Mouse (Mus musculus): ENCODE measurements around the gene Mrpl58. TPM values are rescaled to one million over a fixed set of nuclear protein-coding genes. Genes with fewer than 3 reads are reported as not detected.

The Mrpl58 gene
- total and polyA plus RNA-seq, 3 experiments, result 82.7 to 159 (median 144) TPM

GRCm38 (mm10) chr11:115457405-115457804, 53.9 kb downstream of the Mrpl58 start:
- no peak overlapping the region for H3K9ac ChIP-seq (ENCODE audit: low read depth, low read length)
- intact Hi-C loops (cut with DNase I), result no loop called here
- TF ChIP-seq POLR2A (IDR thresholded peaks at IDR 0.05; ENCODE audit: insufficient read depth, low read depth, low read length) (no peak), CTCF (IDR thresholded peaks at IDR 0.05) (no peak), EP300 (IDR thresholded peaks at IDR 0.05; ENCODE audit: insufficient read depth, low read depth, low read length) (no peak)
- no peaks in the 10 kb centered on the region for H3K27me3 ChIP-seq (ENCODE audit: control insufficient read depth, insufficient read depth, low read length)
- no peaks in the 10 kb centered on the region for H3K36me3 ChIP-seq (ENCODE audit: control insufficient read depth, insufficient read depth, low read length)
- 25% methylated on average over 6 of the region's 6 CpGs for WGBS
- no peak overlapping the region for H3K4me3 ChIP-seq
- no peak overlapping the region for H3K27ac ChIP-seq
- DNase-seq, result no peak
- no peaks in the 10 kb centered on the region for H3K79me2 ChIP-seq (replicated peaks; ENCODE audit: control insufficient read depth, insufficient read depth, low read length)
- H3K4me1 ChIP-seq (ENCODE audit: control insufficient read depth, insufficient read depth, low read length), result no peaks in the 10 kb centered on the region

- Histone ChIP-seq H3K27me3 (ENCODE audit: control insufficient read depth, insufficient read depth, low read length) (no peaks in the 10 kb centered on the region), H3K79me2 (replicated peaks; ENCODE audit: control insufficient read depth, insufficient read depth, low read length) (no peaks in the 10 kb centered on the region), H3K9ac (ENCODE audit: low read depth, low read length) (no peak overlapping the region), H3K4me3 (no peak overlapping the region), H3K4me1 (ENCODE audit: control insufficient read depth, insufficient read depth, low read length) (no peaks in the 10 kb centered on the region), H3K36me3 (ENCODE audit: control insufficient read depth, insufficient read depth, low read length) (no peaks in the 10 kb centered on the region), H3K27ac (no peak overlapping the region)
- intact Hi-C loops (cut with DNase I), result no loop called here
- TF ChIP-seq CTCF (IDR thresholded peaks at IDR 0.05) (peak; percentile 34), EP300 (IDR thresholded peaks at IDR 0.05; ENCODE audit: insufficient read depth, low read depth, low read length) (no peak)
- WGBS, result 40% methylated on average over 8 of the region's 8 CpGs
- no peak for DNase-seq
Measured at GRCm38 (mm10) chr11:115460976-115461375, 57.4 kb downstream of the Mrpl58 start.

- no peak overlapping the region for H3K4me3 ChIP-seq
- 79% methylated on average over 5 of the region's 5 CpGs for WGBS
- no peaks in the 10 kb centered on the region for H3K4me1 ChIP-seq (ENCODE audit: control insufficient read depth, insufficient read depth, low read length)
- H3K9ac ChIP-seq (ENCODE audit: low read depth, low read length), result no peak overlapping the region
- H3K27ac ChIP-seq, result no peak overlapping the region
- H3K79me2 ChIP-seq (replicated peaks; ENCODE audit: control insufficient read depth, insufficient read depth, low read length), result no peaks in the 10 kb centered on the region
- no peak for DNase-seq
- H3K27me3 ChIP-seq (ENCODE audit: control insufficient read depth, insufficient read depth, low read length), result no peaks in the 10 kb centered on the region
- no peak for TF ChIP-seq CTCF (IDR thresholded peaks at IDR 0.05)
- TF ChIP-seq POLR2A (IDR thresholded peaks at IDR 0.05; ENCODE audit: insufficient read depth, low read depth, low read length), result no peak
- TF ChIP-seq EP300 (IDR thresholded peaks at IDR 0.05; ENCODE audit: insufficient read depth, low read depth, low read length), result no peak
- H3K36me3 ChIP-seq (ENCODE audit: control insufficient read depth, insufficient read depth, low read length), result no peaks in the 10 kb centered on the region
- intact Hi-C loops (cut with DNase I), result no loop called here
Measured at GRCm38 (mm10) chr11:115461846-115462242, 58.3 kb downstream of the Mrpl58 start.

Small RNA genes within 50 kb of the gene (microRNA-seq; reads per million reads assigned to microRNA genes)
- gene Mir3968, result 0 to 0.39 reads per million in 2 experiments

Other genes with a start within 250 kb of the Mrpl58 start
- 10 to 100 TPM in 1 of 2 experiments, 1 to 10 TPM in 1; 8.1 to 10.1 TPM for gene Slc9a3r1, start 240.4 kb upstream of the Mrpl58 start, total RNA-seq (2021)
- gene Slc9a3r1, start 240.4 kb upstream of the Mrpl58 start, polyA plus RNA-seq (2012; rRNA removed), result 8.9 and 9.7 TPM in 2 replicates
- gene Tmem104, start 216.3 kb upstream of the Mrpl58 start, total RNA-seq (2021), result 10 to 100 TPM in 1 of 2 experiments, 1 to 10 TPM in 1; 8.8 to 11.6 TPM
- gene Tmem104, start 216.3 kb upstream of the Mrpl58 start, polyA plus RNA-seq (2012; rRNA removed), result 8.6 and 9.9 TPM in 2 replicates
- gene Nat9, start 215.9 kb upstream of the Mrpl58 start, total RNA-seq (2021), result 10 to 100 TPM; 18.5 to 23.6 TPM
- 20.2 and 31.5 TPM in 2 replicates for gene Nat9, start 215.9 kb upstream of the Mrpl58 start, polyA plus RNA-seq (2012; rRNA removed)
- under 1 TPM; 0.25 to 0.26 TPM for gene Grin2c, start 136.5 kb upstream of the Mrpl58 start, total RNA-seq (2021)
- 1.6 and 2.0 TPM in 2 replicates for gene Grin2c, start 136.5 kb upstream of the Mrpl58 start, polyA plus RNA-seq (2012; rRNA removed)
- 1 to 10 TPM; 7.1 to 8.8 TPM for gene Fdxr, start 126.7 kb upstream of the Mrpl58 start, total RNA-seq (2021)
- gene Fdxr, start 126.7 kb upstream of the Mrpl58 start, polyA plus RNA-seq (2012; rRNA removed), result 8.4 and 8.7 TPM in 2 replicates
- gene Fads6, start 106.1 kb upstream of the Mrpl58 start, total RNA-seq (2021), result 1 to 10 TPM; 1.6 to 1.8 TPM
- 1.9 and 2.0 TPM in 2 replicates for gene Fads6, start 106.1 kb upstream of the Mrpl58 start, polyA plus RNA-seq (2012; rRNA removed)
- gene Otop2, start 96.6 kb upstream of the Mrpl58 start, total RNA-seq (2021), result not detected
- not detected in 2 replicates for gene Otop2, start 96.6 kb upstream of the Mrpl58 start, polyA plus RNA-seq (2012; rRNA removed)
- under 1 TPM in 1 of 2 experiments, not detected in 1; 0.07 TPM for gene Ush1g, start 81.7 kb upstream of the Mrpl58 start, total RNA-seq (2021)
- gene Ush1g, start 81.7 kb upstream of the Mrpl58 start, polyA plus RNA-seq (2012; rRNA removed), result 0.10 and 0.18 TPM in 2 replicates
- gene Otop3, start 69.0 kb upstream of the Mrpl58 start, total RNA-seq (2021), result not detected
- not detected in 2 replicates for gene Otop3, start 69.0 kb upstream of the Mrpl58 start, polyA plus RNA-seq (2012; rRNA removed)
- 1 to 10 TPM; 3.0 to 5.1 TPM for gene Hid1, start 36.0 kb upstream of the Mrpl58 start, total RNA-seq (2021)
- 6.1 and 7.3 TPM in 2 replicates for gene Hid1, start 36.0 kb upstream of the Mrpl58 start, polyA plus RNA-seq (2012; rRNA removed)
- 1 to 10 TPM; 4.5 TPM for gene Cdr2l, start 21.8 kb upstream of the Mrpl58 start, total RNA-seq (2021)
- 6.2 and 6.7 TPM in 2 replicates for gene Cdr2l, start 21.8 kb upstream of the Mrpl58 start, polyA plus RNA-seq (2012; rRNA removed)
- gene Atp5h, start 16.2 kb downstream of the Mrpl58 start, total RNA-seq (2021), result 1,000 to 10,000 TPM; 1,964 to 2,328 TPM
- 830 and 1,376 TPM in 2 replicates for gene Atp5h, start 16.2 kb downstream of the Mrpl58 start, polyA plus RNA-seq (2012; rRNA removed)
- gene Kctd2, start 16.4 kb downstream of the Mrpl58 start, total RNA-seq (2021), result 10 to 100 TPM; 26.6 to 30.0 TPM
- 22.9 and 31.9 TPM in 2 replicates for gene Kctd2, start 16.4 kb downstream of the Mrpl58 start, polyA plus RNA-seq (2012; rRNA removed)
- under 1 TPM in 1 of 2 experiments, not detected in 1; 0.13 TPM for gene Trim80, start 36.8 kb downstream of the Mrpl58 start, total RNA-seq (2021)
- 0.33 TPM in 1 of 2 replicates, not detected in the other for gene Trim80, start 36.8 kb downstream of the Mrpl58 start, polyA plus RNA-seq (2012; rRNA removed)
- gene Slc16a5, start 58.7 kb downstream of the Mrpl58 start, total RNA-seq (2021), result not detected
- 0.06 and 0.18 TPM in 2 replicates for gene Slc16a5, start 58.7 kb downstream of the Mrpl58 start, polyA plus RNA-seq (2012; rRNA removed)
- gene Armc7, start 71.9 kb downstream of the Mrpl58 start, total RNA-seq (2021), result 1 to 10 TPM; 1.9 to 2.7 TPM
- 2.3 and 3.3 TPM in 2 replicates for gene Armc7, start 71.9 kb downstream of the Mrpl58 start, polyA plus RNA-seq (2012; rRNA removed)
- 10 to 100 TPM; 10.9 to 12.9 TPM for gene Nt5c, start 88.1 kb downstream of the Mrpl58 start, total RNA-seq (2021)
- gene Nt5c, start 88.1 kb downstream of the Mrpl58 start, polyA plus RNA-seq (2012; rRNA removed), result 11.7 and 12.4 TPM in 2 replicates
- gene Jpt1, start 110.6 kb downstream of the Mrpl58 start, total RNA-seq (2021), result 100 to 1,000 TPM; 110 TPM
- gene Jpt1, start 110.6 kb downstream of the Mrpl58 start, polyA plus RNA-seq (2012; rRNA removed), result 116 and 124 TPM in 2 replicates
- gene Sumo2, start 132.5 kb downstream of the Mrpl58 start, total RNA-seq (2021), result 100 to 1,000 TPM; 168 to 177 TPM
- 64.7 and 126 TPM in 2 replicates for gene Sumo2, start 132.5 kb downstream of the Mrpl58 start, polyA plus RNA-seq (2012; rRNA removed)
- gene Nup85, start 160.7 kb downstream of the Mrpl58 start, total RNA-seq (2021), result 10 to 100 TPM; 19.8 to 20.2 TPM
- gene Nup85, start 160.7 kb downstream of the Mrpl58 start, polyA plus RNA-seq (2012; rRNA removed), result 28.0 and 44.1 TPM in 2 replicates
- gene Mrps7, start 200.2 kb downstream of the Mrpl58 start, total RNA-seq (2021), result 10 to 100 TPM; 74.6 to 80.1 TPM
- gene Mrps7, start 200.2 kb downstream of the Mrpl58 start, polyA plus RNA-seq (2012; rRNA removed), result 33.9 and 40.2 TPM in 2 replicates
- 10 to 100 TPM; 16.5 to 20.3 TPM for gene Gga3, start 200.3 kb downstream of the Mrpl58 start, total RNA-seq (2021)
- 15.4 and 17.1 TPM in 2 replicates for gene Gga3, start 200.3 kb downstream of the Mrpl58 start, polyA plus RNA-seq (2012; rRNA removed)
- 10 to 100 TPM; 51.3 to 54.7 TPM for gene Mif4gd, start 209.2 kb downstream of the Mrpl58 start, total RNA-seq (2021)
- gene Mif4gd, start 209.2 kb downstream of the Mrpl58 start, polyA plus RNA-seq (2012; rRNA removed), result 94.0 and 123 TPM in 2 replicates
- gene Slc25a19, start 224.5 kb downstream of the Mrpl58 start, total RNA-seq (2021), result 10 to 100 TPM; 32.9 to 40.7 TPM
- 97.1 and 106 TPM in 2 replicates for gene Slc25a19, start 224.5 kb downstream of the Mrpl58 start, polyA plus RNA-seq (2012; rRNA removed)